Comparison of ENCODE assay signal across 8 mouse cellular contexts in the genomic region with DNA sequence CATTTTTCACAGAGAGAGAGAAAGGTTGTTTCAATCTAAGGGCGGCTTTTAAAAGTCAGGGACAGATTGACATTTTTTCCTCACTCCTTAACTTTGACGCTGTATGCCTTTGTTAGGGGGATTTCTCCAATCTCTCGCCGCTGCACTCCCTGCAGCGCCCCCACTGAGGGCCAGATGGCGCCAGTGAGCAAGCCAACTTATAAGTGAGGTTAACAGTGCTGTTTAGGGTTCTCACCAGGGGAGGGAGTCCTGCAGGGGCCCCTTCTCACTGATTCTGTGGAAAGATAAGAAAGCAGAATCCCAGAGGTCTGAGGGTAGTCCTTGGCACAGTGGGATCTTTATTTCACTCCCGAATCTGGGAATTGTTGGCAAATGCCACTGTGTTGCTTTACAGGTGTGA.
DNase-seq lines count a peak whose midpoint lies in the region; TF ChIP-seq lines count a peak whose summit lies in the region.

No protein-coding gene starts in this region.

- H3K36me3 ChIP-seq in kidney, adult 2 months (ENCODE audit: control insufficient read depth, insufficient read depth, low read length), result no peaks in the 10 kb centered on the region
- no peaks in the 10 kb centered on the region for H3K36me3 ChIP-seq in limb, embryonic 10.5 days

- TF ChIP-seq POLR2A in cerebellum, adult 2 months (IDR thresholded peaks at IDR 0.05; ENCODE audit: borderline replicate concordance, insufficient read depth, low read length), result no peak
- TF ChIP-seq POLR2A in kidney, adult 2 months (IDR thresholded peaks at IDR 0.05; ENCODE audit: low read depth, low read length), result no peak

- peak; percentile 19 for DNase-seq in urinary bladder, postnatal 14 days (ENCODE audit: low spot score)
- DNase-seq in urinary bladder, postnatal 4 days (ENCODE audit: low spot score in 2 of 2), result no peak
- DNase-seq in cerebellum, adult 2 months, result peak; percentile 43 to 62
- peak; percentile 58 for DNase-seq in forelimb bud, embryonic 11.5 days (ENCODE audit: low read depth, low spot score)
- peak; percentile 32 for DNase-seq in kidney, adult 2 months
- peak; percentile 68 for DNase-seq in limb, embryonic 10.5 days (ENCODE audit: low spot score)
- DNase-seq in neural tube, embryonic 10.5 days (ENCODE audit: extremely low spot score, low spot score), result peak; percentile 69
- DNase-seq in T-cell, adult 2 months (ENCODE audit: low spot score), result no peak

- no peaks in the 10 kb centered on the region for H3K4me1 ChIP-seq in cerebellum, adult 2 months (ENCODE audit: control insufficient read depth, insufficient read depth, low read length)
- no peaks in the 10 kb centered on the region for H3K4me1 ChIP-seq in kidney, adult 2 months (ENCODE audit: control insufficient read depth, insufficient read depth, low read length)
- H3K4me1 ChIP-seq in limb, embryonic 10.5 days, result peaks cover 11% of the 10 kb centered on the region

- no peak overlapping the region for H3K27ac ChIP-seq in cerebellum, adult 2 months (ENCODE audit: insufficient read depth, low read length)
- no peak overlapping the region for H3K27ac ChIP-seq in kidney, adult 2 months (ENCODE audit: insufficient read depth, low read depth, low read length)
- H3K27ac ChIP-seq in limb, embryonic 10.5 days, result no peak overlapping the region

- no peaks in the 10 kb centered on the region; the same call in 1 of the 2 replicates for H3K27me3 ChIP-seq in cerebellum, adult 2 months (ENCODE audit: control insufficient read depth, insufficient read depth, low read length)
- no peaks in the 10 kb centered on the region for H3K27me3 ChIP-seq in kidney, adult 2 months (replicated peaks; ENCODE audit: control insufficient read depth, insufficient read depth, low read length)
- peaks cover 9% of the 10 kb centered on the region; the same call in 1 of the 2 replicates for H3K27me3 ChIP-seq in limb, embryonic 10.5 days (ENCODE audit: low read depth, poor library complexity, severe bottlenecking)

- TF ChIP-seq CTCF in cerebellum, adult 2 months (IDR thresholded peaks at IDR 0.05; ENCODE audit: borderline replicate concordance, insufficient read depth, low read depth, low read length), result peak; percentile 88
- TF ChIP-seq CTCF in kidney, adult 2 months (conservative IDR thresholded peaks at IDR 0.05; ENCODE audit: insufficient read depth, insufficient read length, low read depth, low read length), result peak; percentile 76

- H3K4me3 ChIP-seq in cerebellum, adult 2 months (replicated peaks; ENCODE audit: insufficient read depth, low read depth, low read length), result no peak overlapping the region
- H3K4me3 ChIP-seq in kidney, adult 2 months (ENCODE audit: insufficient read depth, low read depth, low read length), result no peak overlapping the region
- H3K4me3 ChIP-seq in limb, embryonic 10.5 days, result no peak overlapping the region

- no peaks in the 10 kb centered on the region for H3K9me3 ChIP-seq in limb, embryonic 10.5 days (replicated peaks)

- WGBS in cerebellum, adult 2 months, result 4% methylated on average over 7 of the region's 7 CpGs
- WGBS in kidney, adult 2 months, result 9% methylated on average over 7 of the region's 7 CpGs
- 9% methylated on average over 7 of the region's 7 CpGs for WGBS in limb, embryonic 10.5 days

Comparison
In these comparisons a context has a peak if more than half of its experiments do, and no peak if none do; other contexts are left out.
1. DNase-seq: peak in urinary bladder, postnatal 14 days (single experiment), cerebellum, adult 2 months (2 of 2), forelimb bud, embryonic 11.5 days (single experiment), kidney, adult 2 months (single experiment), limb, embryonic 10.5 days (single experiment) and neural tube, embryonic 10.5 days (single experiment); none in urinary bladder, postnatal 4 days (0 of 2) and T-cell, adult 2 months (single experiment).